Mouse (Mus musculus) E14TG2a.4 (cell line): Measurements from ENCODE around the gene Necab3.

Experiments
- CTCF ChIP-seq: conservative IDR thresholded peaks from 2 replicates; pipeline ENCODE4 v1.5.1; 2014; ENCODE audit warnings: low read length
- NANOG ChIP-seq: IDR thresholded peaks from 2 replicates; pipeline ENCODE4 v1.6.1; 2014; ENCODE audit warnings: borderline replicate concordance, low read length, mixed read lengths
- POU5F1 ChIP-seq: IDR thresholded peaks from 2 replicates; pipeline ENCODE4 v1.6.1; 2014; ENCODE audit warnings: low read length, borderline replicate concordance

- TF ChIP-seq CTCF (no peak), POU5F1 (no peak), NANOG (no peak)
Observed at GRCm38 (mm10) chr2:154549127-154549885, 9.4 kb downstream of the Necab3 start.
